Mouse (Mus musculus) cerebellum, adult 11 months (tissue): ENCODE measurements around the gene Rabgap1l.
"Not testable (repeated sequence)": the region's sequence is repeated elsewhere in the genome, so short reads cannot be mapped to it uniquely, and the experiment has no call there.

ENCODE experiments used
- DNase-seq: peaks from one replicate; pipeline ENCODE4 v3.0.0; 2022

Rabgap1l gene

GRCm38 (mm10) chr1:160692224-160693093 is 100.6 kb downstream of the Rabgap1l start:
- no peak for DNase-seq

GRCm38 (mm10) chr1:160691196-160691590 is 101.8 kb downstream of the Rabgap1l start:
- no peak for DNase-seq

- no peak for DNase-seq
Measured at GRCm38 (mm10) chr1:160690516-160691195, 102.4 kb downstream of the Rabgap1l start.

GRCm38 (mm10) chr1:160689511-160689910 is 103.5 kb downstream of the Rabgap1l start:
- DNase-seq = no peak

- DNase-seq = no peak
Measured at GRCm38 (mm10) chr1:160684251-160684650, 108.8 kb downstream of the Rabgap1l start.

- no peak for DNase-seq
Measured at GRCm38 (mm10) chr1:160681398-160682050, 111.5 kb downstream of the Rabgap1l start.

- no peak for DNase-seq
Measured at GRCm38 (mm10) chr1:160674763-160675162, 118.2 kb downstream of the Rabgap1l start.

- no peak for DNase-seq
Measured at GRCm38 (mm10) chr1:160672088-160672814, 120.8 kb downstream of the Rabgap1l start.

- DNase-seq = no peak
Measured at GRCm38 (mm10) chr1:160655806-160656470, 137.1 kb downstream of the Rabgap1l start.

GRCm38 (mm10) chr1:160651691-160652090 is 141.3 kb downstream of the Rabgap1l start:
- DNase-seq = no peak

GRCm38 (mm10) chr1:160645416-160645815 is 147.6 kb downstream of the Rabgap1l start:
- no peak for DNase-seq

GRCm38 (mm10) chr1:160628213-160628932 is 164.6 kb downstream of the Rabgap1l start:
- DNase-seq = no peak

- DNase-seq = not testable (repeated sequence)
Measured at GRCm38 (mm10) chr1:160624354-160625120, 168.5 kb downstream of the Rabgap1l start.

- no peak for DNase-seq
Measured at GRCm38 (mm10) chr1:160618201-160618600, 174.8 kb downstream of the Rabgap1l start.

- DNase-seq = no peak
Measured at GRCm38 (mm10) chr1:160606425-160606824, 186.6 kb downstream of the Rabgap1l start.

- not testable (repeated sequence) for DNase-seq
Measured at GRCm38 (mm10) chr1:160603312-160603711, 189.7 kb downstream of the Rabgap1l start.

GRCm38 (mm10) chr1:160597369-160597768 is 195.6 kb downstream of the Rabgap1l start:
- DNase-seq = no peak

GRCm38 (mm10) chr1:160596948-160597270 is 196.1 kb downstream of the Rabgap1l start:
- DNase-seq = peak; percentile 15

GRCm38 (mm10) chr1:160596252-160596947 is 196.6 kb downstream of the Rabgap1l start:
- no peak for DNase-seq

GRCm38 (mm10) chr1:160594576-160594975 is 198.4 kb downstream of the Rabgap1l start:
- DNase-seq = no peak
